Mouse (Mus musculus) cerebellum, adult 9-10 months (tissue): ENCODE measurements around the gene Pop5.
A peak's percentile ranks its signal among the peaks of the same experiment; 100 is the strongest.

Experiments used
- DNase-seq: peaks from one replicate; pipeline ENCODE4 v3.0.0; 2022

Pop5 gene

DNA sequence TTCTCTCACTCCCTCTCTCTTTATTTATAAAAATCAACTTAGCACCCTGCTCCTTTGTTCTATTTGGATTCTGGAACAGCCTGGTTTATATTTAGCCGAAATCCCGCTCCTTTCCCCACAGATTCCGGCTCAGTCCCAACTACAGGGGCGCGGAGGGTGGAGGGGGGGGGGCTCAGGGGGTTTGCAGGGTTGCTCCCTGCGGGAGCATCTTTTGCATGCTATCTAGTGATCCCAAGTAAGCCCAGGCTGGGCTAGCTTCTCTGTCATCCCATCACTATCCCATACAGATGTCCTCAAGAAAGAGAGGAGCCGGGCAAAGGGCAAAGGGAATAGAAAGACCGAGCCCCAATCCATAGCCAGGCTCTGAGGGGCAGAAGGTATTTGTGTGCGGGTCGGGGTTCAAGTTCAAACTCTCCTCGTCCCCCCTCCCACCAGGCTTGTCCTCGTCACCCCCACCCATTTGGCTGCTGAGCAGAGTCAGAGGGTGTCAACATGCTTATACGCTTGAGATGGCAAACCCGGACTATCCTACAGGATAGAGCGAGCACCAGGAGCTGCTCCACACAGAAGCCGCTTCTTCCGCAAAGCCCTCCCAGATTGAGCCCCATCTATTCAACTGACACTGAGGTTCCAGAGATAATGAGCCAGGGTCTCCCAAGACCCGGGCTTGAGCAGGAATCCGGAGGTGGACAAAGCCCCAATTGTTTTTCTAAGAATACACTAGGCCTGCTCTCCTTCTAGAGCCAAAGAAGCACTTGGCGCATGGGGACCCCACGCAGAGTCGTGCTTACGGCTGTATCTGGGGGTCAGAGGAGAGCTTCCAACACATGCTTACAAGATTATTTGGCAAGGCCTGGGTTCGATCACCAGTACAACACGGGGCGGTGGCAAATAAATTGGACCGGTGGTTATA is 20.1 kb upstream of the Pop5 start:
- no peak for DNase-seq

DNA sequence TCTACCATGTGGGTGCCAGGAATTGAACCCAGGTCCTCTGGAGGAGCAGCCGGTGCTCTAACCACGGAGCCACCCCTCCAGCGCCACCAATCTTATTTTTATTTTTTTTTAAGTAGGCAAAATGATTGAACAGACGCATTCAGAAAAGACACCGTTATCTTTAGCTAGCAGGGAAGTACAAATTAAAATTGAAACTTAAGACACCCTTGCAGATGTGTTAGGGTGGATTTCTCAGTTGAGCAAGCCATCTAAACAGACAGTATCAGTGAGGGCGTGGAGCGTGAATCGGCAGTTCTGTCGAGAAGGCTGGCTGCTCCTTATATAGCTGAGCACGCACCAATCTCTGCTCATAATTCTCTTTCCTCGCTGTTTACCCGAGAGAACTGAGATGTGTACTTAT is 17.6 kb upstream of the Pop5 start:
- no peak for DNase-seq

DNA sequence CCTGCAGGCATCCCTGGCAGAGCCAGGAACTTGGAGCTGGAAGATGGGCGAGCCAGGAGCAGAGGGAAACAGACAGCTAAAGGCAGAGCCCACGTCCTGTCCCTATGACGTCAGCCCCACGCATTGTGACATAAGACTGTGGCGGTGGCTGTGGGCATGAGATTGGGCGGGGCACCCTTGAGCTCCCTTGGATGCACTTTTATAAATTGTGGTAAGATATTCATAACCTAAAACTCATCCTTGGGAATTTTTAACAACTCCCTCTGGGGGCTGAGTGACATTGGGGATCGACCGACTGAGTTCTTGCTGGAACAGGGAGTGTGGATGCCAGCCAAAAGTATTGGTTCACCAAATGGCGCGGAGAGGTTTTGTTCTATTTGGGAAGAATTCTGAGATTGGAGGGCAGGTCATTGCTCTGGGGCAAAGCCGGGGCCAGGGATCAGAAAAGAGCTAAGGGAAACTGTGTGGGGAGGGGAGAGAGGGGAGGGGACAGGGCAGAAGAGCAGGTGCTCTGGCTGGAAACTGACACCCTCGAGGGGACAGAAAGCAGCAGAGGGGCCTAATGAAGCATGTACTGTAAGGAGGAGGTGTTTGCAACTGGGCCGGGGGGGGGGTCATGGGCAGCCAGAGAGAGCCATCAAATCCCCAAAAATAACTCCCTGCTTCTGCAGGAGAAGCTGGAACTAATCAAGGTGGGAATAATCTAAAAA is 14.6 kb upstream of the Pop5 start:
- peak; percentile 81 for DNase-seq

DNA sequence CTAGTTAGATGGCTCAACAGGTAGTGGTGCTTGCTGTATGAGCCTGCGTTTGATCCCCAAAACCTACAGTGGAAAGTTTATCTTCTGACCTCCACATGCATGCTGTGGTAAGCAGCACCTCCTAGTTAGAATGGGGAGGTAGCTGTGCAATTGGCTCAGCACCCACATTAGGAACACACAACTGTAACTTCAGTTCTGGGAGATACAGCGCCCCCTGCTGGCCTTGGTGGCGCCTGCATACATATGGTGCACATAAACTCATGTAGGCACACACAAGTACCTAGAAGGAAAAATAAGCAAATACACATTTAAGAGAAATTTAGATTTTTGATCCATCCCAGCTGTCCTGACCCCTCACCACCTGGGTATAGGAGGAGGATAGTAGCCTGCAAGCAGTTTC is 13.2 kb upstream of the Pop5 start:
- DNase-seq: no peak

DNA sequence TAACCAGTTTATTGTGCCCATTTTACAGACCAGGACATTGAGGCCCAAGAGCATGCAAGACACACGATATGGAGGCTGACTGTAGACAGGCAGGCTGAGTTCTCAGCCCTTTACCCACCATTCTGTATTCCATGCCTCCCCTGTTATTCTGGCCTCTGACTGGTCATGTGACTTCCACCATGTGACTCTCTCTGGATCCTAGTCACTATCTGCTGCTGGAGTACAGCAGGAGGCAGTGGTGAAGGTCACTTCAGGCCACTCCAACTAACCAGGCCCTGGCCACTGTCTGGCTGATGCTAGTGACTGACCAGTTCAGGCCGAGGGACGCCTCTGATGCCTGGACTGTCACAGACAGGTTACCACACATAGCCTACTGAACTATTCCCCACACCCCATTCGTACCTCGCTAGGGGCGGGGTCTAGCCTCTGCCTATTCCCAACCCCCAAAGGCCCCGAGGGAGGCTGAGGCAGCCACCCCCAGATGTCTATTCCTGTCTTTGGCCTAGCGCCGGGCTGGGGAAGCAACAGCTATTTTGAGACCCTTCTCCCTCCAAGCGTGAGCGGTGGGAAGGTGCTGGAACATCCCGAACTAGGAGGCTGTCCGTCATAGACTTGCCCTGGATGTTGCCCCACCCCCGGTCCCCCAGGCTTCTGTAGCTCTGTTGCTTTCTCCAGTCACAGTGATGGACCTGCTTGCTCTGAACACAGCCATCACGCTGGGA is 4.6 kb upstream of the Pop5 start:
- no peak for DNase-seq

DNA sequence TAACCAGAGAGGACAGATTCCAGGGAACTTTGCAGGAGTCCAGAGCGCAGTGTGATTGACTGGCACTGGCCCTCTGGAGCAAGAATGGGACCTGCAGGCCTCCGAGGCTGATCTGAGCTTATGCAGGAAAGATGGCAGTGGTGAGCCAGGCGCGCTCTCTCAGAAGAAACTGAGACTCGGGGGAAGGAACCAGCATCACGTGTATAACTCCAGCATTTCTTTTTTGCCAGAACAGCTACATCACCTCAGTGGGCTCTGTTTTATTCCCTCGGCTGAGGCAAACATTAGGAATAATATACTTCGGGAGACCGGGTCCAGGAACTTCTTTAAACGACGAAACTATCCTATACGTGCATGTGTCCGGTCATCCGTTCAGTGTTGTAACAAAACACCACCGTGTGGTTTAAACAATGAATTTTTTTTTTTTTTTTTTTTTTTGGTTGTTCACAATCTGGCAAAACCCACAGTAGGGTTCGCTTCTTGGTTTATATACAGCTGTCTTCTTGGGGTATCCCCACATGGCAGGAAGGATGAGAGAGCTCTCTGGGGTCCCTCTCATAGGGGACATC is 4.0 kb upstream of the Pop5 start:
- DNase-seq: no peak

DNA sequence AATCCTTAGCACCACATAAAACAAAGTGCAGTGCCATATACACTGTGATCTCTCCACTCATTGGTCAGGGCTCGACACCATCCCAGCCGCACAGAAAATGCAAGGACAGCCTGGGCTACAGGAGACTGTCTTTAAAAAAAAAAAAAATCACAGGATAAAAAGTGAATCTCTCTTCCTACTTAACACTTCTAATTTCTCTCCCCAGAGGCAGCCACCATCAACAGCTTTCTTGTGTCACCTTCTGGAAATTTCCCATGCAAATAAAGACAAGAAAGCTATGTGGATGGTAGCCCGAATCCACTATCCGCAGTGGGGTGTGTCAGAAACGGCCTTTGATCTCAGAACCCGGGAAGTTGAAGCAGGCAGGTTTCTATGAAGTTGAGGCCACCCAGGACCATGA is 3.1 kb upstream of the Pop5 start:
- DNase-seq: no peak

DNA sequence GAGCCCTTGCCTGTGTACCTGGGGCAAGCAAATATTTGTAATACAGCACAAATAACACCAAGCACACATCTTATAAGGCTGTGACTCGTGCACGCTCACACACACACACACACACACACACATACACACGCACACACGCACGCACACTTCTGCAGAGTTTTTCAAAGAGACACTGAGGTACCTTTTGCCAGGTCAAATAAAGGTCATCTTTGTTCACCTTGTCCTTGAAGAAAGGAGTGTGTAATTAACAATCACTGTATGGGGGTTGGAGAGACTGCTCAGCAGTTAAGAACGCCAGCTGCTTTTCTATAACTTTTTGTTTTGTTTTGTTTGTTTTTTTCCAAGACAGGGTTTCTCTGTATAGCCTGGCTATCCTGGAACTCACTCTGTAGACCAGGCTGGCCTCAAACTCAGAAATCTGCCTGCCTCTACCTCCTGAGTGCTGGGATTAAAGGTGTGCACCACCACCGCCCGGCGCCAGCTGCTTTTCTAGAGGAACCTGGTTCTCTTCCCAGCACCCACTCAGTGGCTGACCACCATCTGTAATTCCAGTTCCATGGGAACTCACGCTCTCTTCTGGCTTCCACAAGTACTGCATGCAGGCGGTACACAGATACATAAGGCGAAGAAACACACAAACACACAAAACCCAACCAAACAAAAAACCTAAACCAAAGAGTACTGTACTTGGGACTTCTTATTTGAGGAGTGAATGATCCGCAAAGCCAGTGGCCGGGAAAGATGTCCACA is 2.4 kb upstream of the Pop5 start:
- no peak for DNase-seq

DNA sequence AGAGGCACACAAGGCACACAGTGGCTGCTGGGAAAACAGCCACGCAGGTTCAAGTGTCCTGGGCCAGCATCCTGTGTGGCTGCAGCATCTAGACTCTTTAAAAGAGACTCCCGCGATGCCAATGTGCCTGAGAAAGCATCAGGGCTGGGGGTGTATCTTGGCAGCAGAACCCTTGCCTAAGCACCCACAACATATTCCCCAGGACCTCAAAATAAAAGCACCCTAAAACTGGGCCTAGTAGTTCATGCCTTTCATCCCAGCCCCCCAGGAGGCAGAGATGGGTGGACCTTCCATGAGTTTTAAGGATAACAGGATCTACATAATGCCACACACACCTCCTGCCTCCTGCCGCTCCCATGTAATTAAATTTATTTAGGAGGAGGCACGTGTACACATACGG is 1.1 kb upstream of the Pop5 start:
- DNase-seq: no peak

DNA sequence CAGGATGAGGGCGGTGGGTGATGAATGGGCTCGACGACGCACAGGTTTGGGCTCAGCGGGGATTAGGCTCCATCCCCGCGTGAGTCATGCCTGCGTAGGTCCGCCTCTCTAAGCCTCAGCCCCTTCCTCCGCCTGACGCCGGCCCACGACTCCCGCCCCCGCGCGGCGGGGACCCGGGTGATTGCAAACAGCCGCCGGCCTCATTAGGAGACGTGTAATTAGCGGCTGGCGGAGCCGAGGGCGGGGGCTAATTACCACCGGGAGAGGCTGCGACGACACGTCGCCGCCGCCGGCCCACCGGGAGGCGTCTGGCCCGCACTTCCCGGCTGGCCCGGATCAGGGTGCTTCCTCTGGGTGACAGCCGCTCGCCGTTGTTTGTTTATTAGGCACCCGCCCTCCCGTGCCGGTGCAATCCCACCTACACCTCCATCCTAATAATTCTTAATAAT is 289 bp upstream of the Pop5 start:
- DNase-seq: no peak

DNA sequence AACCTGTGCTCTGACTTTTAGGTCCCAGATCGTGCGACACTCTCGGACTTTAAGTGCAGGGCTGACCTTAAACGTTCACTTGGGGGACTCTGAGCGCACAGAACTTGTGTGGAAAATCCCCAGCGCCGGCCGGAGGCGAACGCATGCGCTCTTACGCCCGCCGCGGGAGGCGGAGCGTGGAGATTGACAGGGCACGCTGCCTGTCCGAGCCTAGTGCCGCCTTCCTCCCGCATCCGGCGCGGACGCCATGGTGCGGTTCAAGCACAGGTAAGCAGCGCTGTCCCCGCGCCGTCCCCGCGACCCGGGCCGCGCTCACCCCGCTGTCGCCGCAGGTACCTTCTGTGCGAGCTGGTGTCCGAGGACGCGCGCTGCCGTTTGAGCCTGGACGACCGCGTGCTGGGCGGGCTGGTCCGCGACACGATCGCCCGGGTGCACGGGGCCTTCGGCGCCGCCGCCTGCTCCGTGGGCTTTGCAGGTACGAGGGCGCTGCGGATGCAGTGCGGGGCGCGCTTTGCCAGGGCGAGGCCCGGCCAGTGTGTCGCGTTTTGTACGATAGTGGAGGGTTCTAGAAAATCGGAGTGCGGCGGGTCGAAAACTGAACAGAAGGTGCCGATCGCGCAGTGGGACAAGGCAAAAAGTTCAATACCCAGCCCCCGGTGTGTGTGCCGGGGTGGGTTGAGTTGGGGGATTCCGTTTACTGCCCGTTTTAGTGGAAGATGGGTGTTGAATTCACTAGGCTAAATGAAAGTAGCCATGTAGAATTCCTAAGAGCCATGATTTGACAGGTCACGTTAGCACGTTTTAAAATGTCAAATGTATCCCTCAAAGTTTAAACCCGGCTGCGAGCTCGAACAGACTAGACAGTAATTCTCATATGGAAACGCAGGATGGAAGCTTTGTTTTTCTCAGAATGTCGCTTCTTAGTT is 2.4 kb downstream of the Pop5 start:
- DNase-seq: peak; percentile 94

DNA sequence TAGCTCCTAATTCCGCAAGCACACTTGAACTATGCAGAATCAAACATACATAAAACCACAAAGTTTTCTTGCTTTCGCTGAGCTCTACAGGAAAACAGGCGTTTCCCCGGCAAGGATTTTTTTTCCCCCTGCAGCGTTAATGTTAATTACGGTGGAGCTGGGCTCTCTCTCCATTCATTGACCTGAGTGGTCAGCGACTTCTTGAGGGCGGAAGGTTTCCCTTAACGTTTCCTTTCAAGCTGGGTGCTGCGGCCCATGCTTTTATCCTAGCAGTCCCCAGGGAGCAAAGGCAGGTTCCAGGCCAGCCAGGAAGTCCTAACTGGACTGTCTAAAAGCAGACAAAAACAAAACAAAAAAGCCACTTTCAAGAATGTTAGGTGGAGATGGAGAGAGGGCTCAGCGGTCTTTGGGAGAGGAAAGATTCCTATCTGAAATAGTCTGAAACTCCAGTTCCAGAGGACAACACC is 3.1 kb downstream of the Pop5 start:
- DNase-seq: no peak

DNA sequence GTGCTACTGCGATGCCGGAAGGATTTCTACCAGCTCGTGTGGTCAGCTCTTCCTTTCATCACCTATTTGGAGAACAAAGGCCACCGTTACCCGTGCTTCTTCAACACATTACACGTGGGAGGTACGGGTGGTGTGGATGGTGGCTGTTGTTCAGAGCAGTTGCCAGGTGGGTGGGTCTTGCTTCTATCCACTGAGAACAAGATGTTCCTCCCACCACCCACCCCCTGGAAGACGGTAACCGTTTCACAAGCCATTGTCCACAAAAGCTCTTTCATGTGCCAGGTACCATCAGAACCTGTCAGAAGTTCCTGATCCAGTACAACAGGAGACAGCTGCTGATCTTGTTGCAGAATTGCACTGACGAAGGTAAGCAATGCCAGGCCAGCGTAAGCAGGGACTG is 4.6 kb downstream of the Pop5 start:
- no peak for DNase-seq

DNA sequence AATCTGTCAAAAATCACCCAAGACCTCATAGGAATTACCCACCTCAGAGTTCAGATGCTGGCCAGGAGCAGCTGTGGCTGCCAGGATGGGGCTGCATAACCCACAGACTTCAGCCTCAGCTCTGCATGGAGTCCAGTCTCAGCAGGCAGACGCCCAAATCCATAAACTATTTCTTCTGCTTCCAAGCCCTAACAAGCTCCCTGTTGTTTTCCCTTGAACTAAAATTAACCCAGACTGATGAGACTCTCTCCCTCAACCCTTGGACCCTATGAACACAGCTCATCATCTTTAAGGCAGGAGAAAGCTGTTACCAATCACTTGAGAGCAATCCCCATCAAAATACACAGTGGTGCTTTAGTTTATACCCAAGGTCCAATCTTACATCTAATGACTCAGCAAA is 19.8 kb downstream of the Pop5 start:
- no peak for DNase-seq

DNA sequence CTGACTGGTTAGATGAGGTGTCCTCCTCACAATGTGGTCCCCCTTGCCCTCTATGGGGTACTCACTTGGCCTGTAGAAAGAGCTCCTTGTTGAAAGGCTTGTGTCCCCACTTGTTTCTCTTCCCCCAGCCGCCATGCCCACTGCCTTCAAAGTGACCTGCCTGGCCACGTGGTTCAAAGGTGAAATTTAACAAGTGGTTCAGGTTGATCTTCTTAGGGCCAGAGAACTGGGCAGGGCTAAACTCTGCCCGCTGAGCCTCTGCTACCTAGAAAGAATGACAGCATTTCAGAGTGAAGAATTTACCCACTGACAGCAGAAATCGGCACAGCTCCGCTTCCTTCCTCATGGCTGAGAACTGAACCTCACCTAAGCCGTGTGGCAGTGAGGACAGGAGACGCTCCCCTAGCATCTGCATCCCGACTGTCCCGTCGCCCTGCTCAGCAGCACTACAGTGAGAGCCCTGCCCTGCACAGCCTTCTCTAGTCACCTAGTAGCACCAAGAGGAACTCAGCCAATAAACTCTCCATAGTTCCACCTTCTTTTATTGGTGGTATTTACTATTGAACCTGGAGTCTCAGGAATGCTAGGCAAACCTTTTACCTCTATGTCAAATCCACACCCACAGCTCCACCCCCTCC is 21.4 kb downstream of the Pop5 start:
- DNase-seq: no peak

DNA sequence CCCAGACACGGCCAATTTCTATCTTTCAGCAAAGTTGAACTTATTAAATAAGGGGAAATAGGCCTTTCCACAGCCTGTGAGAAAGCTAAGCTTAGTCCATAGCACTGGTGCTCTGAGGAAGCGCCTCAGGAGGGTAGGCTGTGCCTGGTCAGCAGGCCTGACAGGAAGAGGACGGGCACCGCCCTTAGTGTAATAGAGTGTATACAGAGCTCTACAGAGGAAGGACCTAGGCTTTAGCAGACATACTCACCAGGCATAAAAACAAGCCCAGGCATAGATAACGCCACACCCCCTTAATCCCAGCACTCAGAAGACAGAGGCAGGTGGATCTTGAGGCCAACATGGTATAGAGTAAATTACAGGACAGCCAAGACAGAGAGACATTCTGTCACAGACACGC is 24.7 kb downstream of the Pop5 start:
- DNase-seq: no peak

DNA sequence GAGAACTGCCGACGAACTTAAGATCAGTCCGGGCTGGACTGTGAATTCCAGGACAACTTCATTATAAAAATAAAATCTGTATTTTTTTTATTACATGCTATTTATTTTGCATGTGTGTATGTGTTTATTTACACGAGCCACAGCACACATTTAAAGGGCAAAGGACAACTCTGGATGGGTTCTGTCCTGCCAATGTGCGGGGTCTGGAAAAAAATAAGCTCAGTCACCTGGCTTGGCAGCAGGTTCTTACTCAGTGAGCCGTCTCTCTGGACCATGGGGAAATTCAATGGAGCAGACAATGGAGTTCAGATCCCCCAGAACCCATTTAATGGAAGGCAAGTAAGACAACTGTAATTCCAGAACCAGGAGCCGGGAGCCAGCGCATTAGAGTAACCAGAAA is 25.5 kb downstream of the Pop5 start:
- no peak for DNase-seq

DNA sequence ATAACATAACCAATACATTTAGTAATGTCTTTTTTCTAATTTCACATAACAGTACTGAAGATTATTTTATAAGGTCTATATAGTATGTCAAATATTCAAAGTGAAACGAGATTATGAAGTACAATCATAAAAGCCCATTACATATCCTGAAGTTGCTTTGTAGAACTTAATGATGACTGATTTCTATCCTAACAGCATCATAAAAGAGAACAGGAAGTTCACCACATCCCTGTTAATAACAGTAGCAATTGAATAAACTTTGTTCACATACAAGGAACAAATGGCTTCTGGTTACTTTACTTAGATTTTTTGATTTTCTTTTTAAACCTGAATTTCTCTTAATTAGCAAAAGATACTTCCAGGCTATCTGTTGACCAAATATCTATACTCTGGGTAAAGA is 26.2 kb downstream of the Pop5 start:
- no peak for DNase-seq

DNA sequence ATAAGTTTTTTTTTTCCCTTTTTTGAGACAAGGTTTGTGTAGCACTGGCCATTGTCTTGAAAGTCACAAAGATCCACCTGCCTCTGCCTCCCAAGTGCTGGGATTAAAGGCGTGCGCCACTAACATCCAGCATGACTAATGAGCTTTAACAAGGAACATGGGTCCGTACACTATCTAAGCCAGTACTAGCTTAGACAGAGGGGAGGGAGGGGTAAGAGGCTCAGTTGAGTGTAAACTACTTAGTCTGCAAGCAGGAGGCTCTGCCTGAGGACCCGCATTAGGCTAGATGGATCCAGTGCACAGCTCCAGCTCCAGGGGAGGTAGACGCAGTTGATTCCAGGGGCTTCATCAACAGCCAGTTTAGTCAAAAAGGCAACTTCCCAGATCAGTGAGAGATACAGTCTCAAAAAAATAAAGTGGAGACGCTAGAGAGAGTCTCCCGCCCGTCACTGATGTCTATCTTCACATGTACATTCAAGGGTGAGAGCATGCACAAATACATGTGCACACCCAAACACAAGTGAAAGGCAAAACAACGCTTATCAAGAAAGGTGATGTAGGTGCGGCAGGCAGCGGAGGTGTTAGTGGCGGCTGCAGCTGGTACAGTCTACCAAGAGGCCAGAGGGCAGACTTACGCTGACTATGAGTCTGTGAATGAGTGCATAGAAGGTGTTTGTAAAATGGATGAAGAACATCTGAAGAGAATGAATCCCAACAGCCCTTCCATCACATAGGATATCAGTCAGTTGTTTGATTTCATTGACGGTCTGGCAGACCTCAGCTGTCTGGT is 27.1 kb downstream of the Pop5 start:
- DNase-seq: no peak

DNA sequence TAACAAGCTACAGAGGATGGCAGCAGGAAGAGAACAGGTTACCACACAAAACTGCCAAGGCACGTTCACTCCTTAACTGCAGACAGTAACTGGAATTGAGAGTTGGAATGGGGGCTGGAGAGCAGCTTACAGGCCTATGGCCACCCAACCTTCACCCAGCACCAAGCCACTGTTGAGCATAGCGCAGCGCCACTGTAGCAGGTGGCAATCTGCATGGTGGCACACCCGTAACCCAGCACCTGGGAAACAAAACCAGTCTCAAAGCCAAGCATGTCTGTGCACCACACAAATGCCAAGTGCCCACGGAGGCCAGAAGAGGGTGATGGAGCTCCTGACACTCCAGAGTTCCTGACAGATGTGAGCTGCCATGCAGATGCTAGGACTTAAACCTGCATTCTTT is 30.7 kb downstream of the Pop5 start:
- DNase-seq: no peak
